Mouse (Mus musculus) liver, postnatal 0 days (tissue): ENCODE measurements around the gene Gm20662.

ENCODE experiments used
- CTCF ChIP-seq: sonication (generic); IDR thresholded peaks from 2 replicates; pipeline ENCODE4 v1.5.1; 2016; ENCODE audit warnings: antibody characterized with exemption, low read depth
- EP300 ChIP-seq: IDR thresholded peaks from 2 replicates; pipeline ENCODE4 v1.6.1; 2016; ENCODE audit warnings: antibody characterized with exemption, low read depth, mild to moderate bottlenecking

DNA sequence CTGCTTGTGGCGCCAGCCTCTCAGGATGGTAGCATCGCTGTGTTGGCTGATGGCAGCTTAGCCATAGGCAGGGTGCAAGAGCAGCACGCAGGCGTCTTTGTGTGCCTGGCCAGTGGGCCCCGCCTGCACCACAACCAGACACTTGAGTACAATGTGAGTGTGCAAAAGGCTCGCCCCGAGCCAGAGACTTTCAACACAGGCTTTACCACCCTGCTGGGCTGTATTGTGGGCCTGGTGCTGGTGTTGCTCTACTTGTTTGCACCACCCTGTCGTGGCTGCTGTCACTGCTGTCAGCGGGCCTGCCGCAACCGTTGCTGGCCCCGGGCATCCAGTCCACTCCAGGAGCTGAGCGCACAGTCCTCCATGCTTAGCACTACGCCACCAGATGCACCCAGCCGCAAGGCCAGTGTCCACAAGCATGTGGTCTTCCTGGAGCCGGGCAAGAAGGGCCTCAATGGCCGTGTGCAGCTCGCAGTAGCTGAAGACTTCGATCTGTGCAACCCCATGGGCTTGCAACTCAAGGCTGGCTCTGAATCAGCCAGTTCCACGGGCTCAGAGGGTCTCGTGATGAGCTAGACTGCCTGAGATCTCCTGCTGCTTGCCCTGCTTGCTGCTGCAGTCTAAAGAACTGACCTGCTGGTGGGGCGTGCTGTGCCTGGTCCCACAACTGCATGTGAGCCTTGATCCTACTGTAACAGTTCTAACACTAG, 58.3 kb downstream of the Gm20662 start:
- no peak for TF ChIP-seq CTCF
- no peak for TF ChIP-seq EP300
